Mouse (Mus musculus) ES-Bruce4 (cell line): ENCODE results near the gene Pvr. TPM values are rescaled to one million over a fixed set of nuclear protein-coding genes. Genes with fewer than 3 reads are reported as not detected.

Experiments used
- H3K27ac ChIP-seq: 2 replicates; pipeline ENCODE4 v1.5.1; 2012; ENCODE audit warnings: low read length, inconsistent platforms; ENCODE audit not compliant: insufficient read depth
- H3K27me3 ChIP-seq: 2 replicates; pipeline ENCODE4 v1.6.1; 2012; ENCODE audit warnings: mild to moderate bottlenecking, low read length, inconsistent platforms; ENCODE audit not compliant: control insufficient read depth, poor library complexity, insufficient read depth, severe bottlenecking
- H3K36me3 ChIP-seq: 2 replicates; pipeline ENCODE4 v1.6.1; 2012; ENCODE audit warnings: inconsistent platforms, mild to moderate bottlenecking, low read length, moderate library complexity; ENCODE audit not compliant: control insufficient read depth, poor library complexity, insufficient read depth, severe bottlenecking
- H3K4me1 ChIP-seq: one replicate; pipeline ENCODE4 v1.8.1; 2011; ENCODE audit warnings: low read length; ENCODE audit not compliant: control insufficient read depth, insufficient read depth
- H3K4me3 ChIP-seq: 2 replicates; pipeline ENCODE4 v1.5.1; 2011; ENCODE audit warnings: low read depth, mild to moderate bottlenecking, low read length
- H3K9ac ChIP-seq: 2 replicates; pipeline ENCODE4 v1.6.1; 2012; ENCODE audit warnings: low read depth, mild to moderate bottlenecking, inconsistent platforms; ENCODE audit not compliant: poor library complexity, severe bottlenecking
- H3K9me3 ChIP-seq: replicated peaks from 2 replicates; pipeline ENCODE4 v1.6.1; 2012; ENCODE audit warnings: mild to moderate bottlenecking, low read length, inconsistent platforms; ENCODE audit not compliant: control insufficient read depth, poor library complexity, insufficient read depth, severe bottlenecking
- CTCF ChIP-seq: IDR thresholded peaks from one replicate; pipeline ENCODE4 v1.8.1; 2011; ENCODE audit warnings: low read depth, low read length
- EP300 ChIP-seq: IDR thresholded peaks from 2 replicates; pipeline ENCODE4 v1.6.1; 2011; ENCODE audit warnings: low read depth, low read length; ENCODE audit not compliant: insufficient read depth
- POLR2A ChIP-seq: IDR thresholded peaks from one replicate; pipeline ENCODE4 v1.8.1; 2011; ENCODE audit warnings: low read length; ENCODE audit not compliant: insufficient read depth
- polyA plus RNA-seq: library from polyadenylated mRNA; stranded (reverse); fragments of >200 nt; gene quantifications from 2 replicates; pipeline ENCODE4 v1.2.4, GENCODE M21; 2011; ENCODE audit warnings: low read depth; ENCODE audit not compliant: missing spikeins, insufficient read depth, insufficient read length

Pvr gene
- polyA plus RNA-seq, 1 experiment = 68.1 TPM

DNA sequence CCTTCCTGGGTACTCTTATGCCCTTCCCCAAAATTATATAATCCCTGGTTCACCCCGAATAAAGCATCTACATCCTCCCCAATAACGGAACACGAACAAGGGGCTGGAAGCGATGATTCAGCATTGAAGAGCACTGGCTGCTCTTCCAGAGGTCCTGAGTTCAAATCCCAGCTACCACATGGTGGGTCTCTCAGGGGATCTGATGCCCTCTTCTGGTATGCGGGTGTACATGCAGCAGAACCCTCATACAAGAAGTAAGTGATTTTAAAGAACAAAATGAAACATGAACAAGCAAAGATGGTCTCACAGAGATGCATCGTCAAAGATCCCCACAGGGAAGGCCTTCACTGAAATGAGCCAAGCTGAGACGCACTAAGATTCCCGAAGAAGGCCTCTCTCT, 40.2 kb downstream of the Pvr start:
- Histone ChIP-seq H3K9ac (no peak overlapping the region), H3K27me3 (no peaks in the 10 kb centered on the region), H3K36me3 (no peaks in the 10 kb centered on the region), H3K4me3 (no peak overlapping the region), H3K9me3 (no peaks in the 10 kb centered on the region), H3K4me1 (peaks cover 3% of the 10 kb centered on the region), H3K27ac (no peak overlapping the region)
- TF ChIP-seq EP300 (no peak), CTCF (peak; percentile 29)

DNA sequence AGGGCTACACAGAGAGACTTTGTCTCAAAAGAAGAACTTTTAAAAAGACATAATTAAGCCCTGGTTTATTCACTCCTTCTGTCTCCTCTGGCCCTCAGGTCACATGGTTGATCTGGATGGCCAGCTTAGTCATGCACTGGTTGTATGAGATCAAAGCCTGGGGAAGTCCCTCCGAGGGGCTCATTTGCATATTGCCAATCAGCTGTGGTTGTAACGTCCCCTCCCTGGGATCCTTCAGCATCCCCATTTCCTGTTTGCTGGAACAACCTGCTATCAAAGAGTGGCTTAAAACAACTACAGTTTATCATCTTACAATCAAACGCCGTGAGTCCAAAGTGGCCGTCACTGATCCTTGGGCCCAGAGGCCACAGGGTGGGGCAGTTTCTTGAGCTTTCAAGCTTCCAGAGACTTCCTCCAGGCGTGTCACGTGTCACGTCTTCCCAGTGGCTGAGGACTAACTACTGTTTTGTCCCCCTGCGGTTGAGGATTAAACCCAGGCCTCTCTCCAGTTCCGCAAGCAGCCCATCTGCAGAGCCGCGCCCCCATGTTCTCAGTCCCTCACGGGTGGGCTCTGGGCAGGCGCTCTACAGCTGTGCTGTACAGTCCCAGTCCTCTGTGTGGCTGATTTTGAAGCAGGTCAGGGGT, 44.1 kb downstream of the Pvr start:
- no peak overlapping the region for H3K4me3 ChIP-seq
- no peaks in the 10 kb centered on the region for H3K36me3 ChIP-seq
- no peaks in the 10 kb centered on the region for H3K9me3 ChIP-seq

DNA sequence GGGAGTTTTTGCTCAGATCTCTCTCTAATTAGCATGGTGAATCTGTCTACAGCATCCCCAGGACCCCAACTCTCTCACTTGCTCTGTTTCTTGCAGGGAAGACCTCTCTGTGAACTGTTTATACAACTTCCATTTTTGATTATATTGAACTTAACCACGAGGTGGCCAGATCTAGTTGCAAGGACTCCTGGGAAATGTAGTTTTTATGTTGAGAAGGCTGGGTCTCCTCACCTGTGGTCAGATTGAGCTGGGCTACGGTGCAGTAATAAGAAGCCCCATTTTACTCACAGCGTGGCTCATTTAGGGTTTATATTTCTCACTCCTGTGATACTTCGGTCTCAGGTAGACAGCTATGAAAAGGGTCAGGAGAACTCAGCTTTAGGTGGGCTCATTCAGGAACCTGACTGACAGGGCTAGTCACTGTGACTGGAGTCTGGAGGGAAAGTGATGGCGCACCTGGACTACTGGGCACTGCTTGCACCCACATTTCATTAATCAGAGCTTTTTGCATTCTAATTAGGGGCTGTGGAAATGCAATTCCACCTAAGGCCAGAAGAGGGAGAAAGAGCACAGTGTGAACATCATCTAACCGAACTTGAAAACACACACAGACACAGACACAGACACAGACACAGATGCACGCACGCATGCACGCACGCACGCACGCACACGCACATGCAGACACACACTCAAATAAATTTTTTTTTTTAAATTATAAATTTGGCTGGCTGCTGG, 44.8 kb downstream of the Pvr start:
- no peak overlapping the region for H3K9ac ChIP-seq
- no peak overlapping the region for H3K4me3 ChIP-seq
- H3K9me3 ChIP-seq = no peaks in the 10 kb centered on the region
- no peak for TF ChIP-seq POLR2A
- no peak for TF ChIP-seq EP300
- TF ChIP-seq CTCF = peak; percentile 52
- H3K27me3 ChIP-seq = no peaks in the 10 kb centered on the region
- H3K4me1 ChIP-seq = peaks cover 3% of the 10 kb centered on the region
- H3K27ac ChIP-seq = no peak overlapping the region
- H3K36me3 ChIP-seq = no peaks in the 10 kb centered on the region

More for the DNA sequence above, 44.1 kb downstream of the Pvr start:
- Histone ChIP-seq H3K27me3 (no peaks in the 10 kb centered on the region), H3K9ac (no peak overlapping the region), H3K27ac (peak overlapping the region; percentile 7; the same call in 1 of the 2 replicates), H3K4me1 (peaks cover 3% of the 10 kb centered on the region)
- TF ChIP-seq EP300 (0 out of 2 replicates have a peak, but pooled peaks have one; percentile 7), CTCF (no peak), POLR2A (peak; percentile 87)

DNA sequence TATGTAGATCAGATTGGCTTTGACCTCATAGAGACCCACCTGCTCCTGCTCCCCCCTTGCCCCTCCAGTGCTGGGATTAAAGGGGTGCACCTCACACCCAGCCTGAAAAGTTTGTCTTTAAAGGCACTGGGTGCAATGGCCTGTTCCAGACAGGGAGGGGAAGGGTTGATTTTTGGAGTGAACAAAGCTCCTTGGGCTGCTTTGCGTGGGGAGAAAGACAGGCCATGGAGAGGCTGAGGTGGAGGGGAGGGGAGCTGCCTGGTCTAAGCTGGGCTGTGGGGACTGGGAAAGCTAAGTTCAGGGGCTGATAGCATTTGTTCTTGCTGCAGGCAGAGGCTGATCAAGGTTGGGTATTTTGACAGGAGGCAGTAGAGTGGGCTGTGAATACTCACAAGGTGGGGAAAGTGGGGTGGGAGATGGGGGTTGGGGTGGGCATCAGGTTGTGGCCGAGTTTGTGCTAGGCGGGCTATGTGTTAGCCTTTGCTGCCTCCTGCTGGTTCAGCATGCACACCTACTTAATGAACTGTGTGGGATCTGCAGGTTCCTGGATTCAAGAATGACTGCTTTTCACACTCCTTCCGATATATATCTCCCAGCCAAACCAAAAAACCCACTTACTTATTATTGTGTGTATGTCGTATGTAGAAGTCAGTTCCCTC, 48.9 kb downstream of the Pvr start:
- H3K9ac ChIP-seq = no peak overlapping the region
- H3K27me3 ChIP-seq = no peaks in the 10 kb centered on the region
- no peak overlapping the region for H3K4me3 ChIP-seq
- H3K27ac ChIP-seq = no peak overlapping the region
- H3K36me3 ChIP-seq = no peaks in the 10 kb centered on the region
- H3K4me1 ChIP-seq = no peaks in the 10 kb centered on the region
- H3K9me3 ChIP-seq = no peaks in the 10 kb centered on the region
- TF ChIP-seq EP300 = 0 out of 2 replicates have a peak, but pooled peaks have one; percentile 18
- TF ChIP-seq POLR2A = no peak
- TF ChIP-seq CTCF = peak; percentile 87

DNA sequence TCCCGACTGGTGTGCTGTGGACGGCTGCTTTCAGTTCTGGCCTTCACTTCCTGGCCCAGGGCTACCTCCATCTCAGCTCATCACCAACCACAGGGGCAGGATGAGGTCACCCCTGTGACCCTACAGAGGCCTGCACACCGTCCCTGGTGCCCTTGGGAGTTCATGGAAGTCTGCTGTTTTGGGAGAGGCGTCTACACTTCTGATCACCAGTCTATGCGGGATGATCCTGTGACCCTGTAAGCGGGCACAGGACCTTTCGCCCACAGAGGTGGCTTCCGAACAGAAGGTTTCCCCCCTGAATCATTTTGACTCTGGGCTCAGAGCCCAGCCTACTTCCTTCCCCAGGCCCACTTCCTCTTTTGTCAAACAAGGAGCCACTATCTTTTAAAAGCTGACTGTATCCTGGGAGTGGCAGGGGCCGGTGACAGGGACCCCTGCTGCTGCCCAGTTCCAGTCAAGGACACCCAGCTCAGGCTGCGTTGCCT, 49.8 kb downstream of the Pvr start:
- TF ChIP-seq EP300 (no peak), CTCF (no peak), POLR2A (no peak)
- no peak overlapping the region for H3K9ac ChIP-seq
- no peak overlapping the region for H3K27ac ChIP-seq
- no peaks in the 10 kb centered on the region for H3K36me3 ChIP-seq
- H3K27me3 ChIP-seq = no peaks in the 10 kb centered on the region
- no peaks in the 10 kb centered on the region for H3K4me1 ChIP-seq
- H3K4me3 ChIP-seq = no peak overlapping the region
- H3K9me3 ChIP-seq = no peaks in the 10 kb centered on the region
